Mouse (Mus musculus): ENCODE data around the gene Tuba3a. TPM values are rescaled to one million over a fixed set of nuclear protein-coding genes. Genes with fewer than 3 reads are reported as not detected.
A peak's percentile ranks its signal among the peaks of the same experiment; 100 is the strongest.
"Not testable (repeated sequence)": the region's sequence is repeated elsewhere in the genome, so short reads cannot be mapped to it uniquely, and the experiment has no call there.

The Tuba3a gene
- polyA plus RNA-seq, 1 experiment from 2014 or later: 0.22 TPM

DNA sequence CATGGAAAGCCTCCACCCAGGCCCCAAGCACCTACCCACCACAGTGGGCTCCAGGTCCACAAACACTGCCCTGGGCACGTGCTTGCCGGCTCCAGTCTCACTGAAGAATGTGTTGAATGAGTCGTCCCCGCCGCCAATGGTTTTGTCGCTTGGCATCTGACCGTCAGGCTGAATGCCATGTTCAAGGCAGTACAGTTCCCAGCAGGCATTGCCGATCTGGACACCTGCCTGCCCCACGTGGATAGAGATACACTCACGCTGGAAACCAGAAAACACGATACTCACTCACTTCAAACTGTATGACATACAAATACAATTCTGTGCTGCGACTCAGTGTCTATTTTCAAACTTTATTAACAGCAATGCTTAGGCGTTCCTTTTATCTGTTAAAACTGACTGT, 3.1 kb downstream of the Tuba3a start:
- H3K9me3 ChIP-seq; H3K27ac ChIP-seq; H3K36me3 ChIP-seq; H3K27me3 ChIP-seq; H3K4me3 ChIP-seq; ATAC-seq (ENCODE audit: borderline replicate concordance, extremely low read depth, low FRiP score, low TSS enrichment); H3K4me2 ChIP-seq; H3K4me1 ChIP-seq; H3K9ac ChIP-seq: not testable (repeated sequence)
- WGBS: 89% methylated on average over 13 of the region's 13 CpGs

DNA sequence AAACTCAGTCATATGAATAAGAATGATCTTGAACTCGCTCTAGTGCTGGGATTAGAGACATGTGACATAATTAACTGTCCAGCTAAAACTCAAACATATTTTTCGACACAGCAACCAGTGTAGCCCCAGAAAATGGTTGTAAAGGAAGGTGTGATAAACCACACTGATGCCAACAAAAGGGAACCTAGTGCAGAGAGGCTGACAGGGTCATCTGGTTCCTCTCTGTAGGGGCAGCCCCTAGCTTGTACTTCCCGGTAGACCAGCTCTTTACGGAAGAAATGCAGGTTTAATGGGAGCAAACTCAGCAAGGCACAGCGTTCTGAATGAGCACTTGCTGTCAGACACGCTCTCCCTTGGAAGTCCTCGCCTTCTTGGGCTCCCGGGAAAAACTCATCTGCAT, 6.1 kb downstream of the Tuba3a start:
- Histone ChIP-seq H3K4me2 (no peak overlapping the region), H3K36me3 (no peaks in the 10 kb centered on the region), H3K27ac (no peak overlapping the region), H3K9me3 (no peaks in the 10 kb centered on the region), H3K27me3 (no peaks in the 10 kb centered on the region), H3K4me1 (no peaks in the 10 kb centered on the region), H3K9ac (no peak overlapping the region), H3K4me3 (no peak overlapping the region)
- 46% methylated on average over 8 of the region's 8 CpGs for WGBS
- no peak for ATAC-seq (ENCODE audit: borderline replicate concordance, extremely low read depth, low FRiP score, low TSS enrichment)

DNA sequence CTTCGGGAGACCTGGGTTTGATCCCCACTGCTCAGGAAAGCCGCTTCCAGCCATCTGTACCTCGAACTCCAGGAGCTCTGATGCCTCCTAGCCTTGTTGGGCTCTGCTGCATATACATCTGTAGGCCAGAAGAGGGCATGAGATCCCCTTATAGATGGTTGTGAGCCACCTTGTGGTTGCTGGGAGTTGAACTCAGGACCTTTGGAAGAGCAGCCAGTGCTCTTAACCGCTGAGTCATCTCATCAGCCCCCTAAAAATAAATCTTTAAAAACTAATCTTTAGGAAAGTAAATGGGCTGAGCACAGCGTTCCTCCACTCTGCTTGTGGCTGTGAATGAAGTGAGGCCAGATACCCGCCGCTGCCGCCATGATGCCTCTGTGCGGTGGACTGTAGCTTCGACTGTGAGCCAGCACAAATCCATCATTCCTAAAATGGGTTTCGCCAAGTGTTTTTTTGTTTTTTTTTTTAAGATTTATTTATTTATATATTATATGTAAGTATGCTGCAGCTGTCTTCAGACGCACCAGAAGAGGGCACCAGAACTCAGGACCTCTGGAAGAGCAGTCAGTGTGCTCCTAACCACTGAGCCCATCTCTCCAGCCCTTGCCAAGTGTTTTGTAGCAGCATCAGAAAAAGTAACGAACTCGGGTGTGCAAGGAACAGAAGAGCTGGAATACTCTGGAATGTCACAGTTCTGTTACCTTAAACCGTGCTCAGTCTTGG, 10.8 kb downstream of the Tuba3a start:
- Histone ChIP-seq H3K4me1 (peaks cover 4% of the 10 kb centered on the region), H3K4me3 (no peak overlapping the region), H3K27me3 (0 out of 2 replicates have a peak, but pooled peaks cover 3% of the 10 kb centered on the region), H3K27ac (no peak overlapping the region), H3K36me3 (no peaks in the 10 kb centered on the region), H3K9me3 (no peaks in the 10 kb centered on the region), H3K4me2 (no peak overlapping the region), H3K9ac (no peak overlapping the region)
- ATAC-seq (ENCODE audit: borderline replicate concordance, extremely low read depth, low FRiP score, low TSS enrichment): no peak
- WGBS: 43% methylated on average over 15 of the region's 15 CpGs

DNA sequence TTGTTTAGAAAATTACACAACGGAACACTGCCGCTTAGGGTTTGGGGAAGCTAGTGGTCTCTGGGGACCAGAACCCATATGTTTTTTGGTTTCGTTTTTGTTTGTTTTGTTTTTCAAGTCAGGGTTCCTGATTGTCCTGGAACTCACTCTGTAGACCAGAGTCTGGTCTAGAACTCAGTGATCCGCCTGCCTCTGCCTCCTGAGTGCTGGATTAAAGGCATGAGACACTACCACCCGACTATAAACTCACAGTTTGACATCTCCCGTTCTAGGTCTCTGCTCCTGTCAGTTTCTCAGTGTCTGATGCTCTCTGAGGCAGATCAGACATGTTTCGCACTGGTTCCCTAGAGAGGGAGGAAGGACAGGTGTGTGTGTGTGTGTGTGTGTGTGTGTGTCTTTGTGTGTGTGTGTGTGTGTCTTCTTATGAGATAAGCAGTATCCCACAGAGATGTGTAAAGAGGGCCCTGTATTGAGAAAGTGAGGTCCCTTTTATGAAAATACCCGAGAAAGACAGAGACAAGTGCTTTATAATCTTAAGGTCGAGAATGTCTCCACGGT, 13.5 kb downstream of the Tuba3a start:
- Histone ChIP-seq H3K9me3 (no peaks in the 10 kb centered on the region), H3K27me3 (0 out of 2 replicates have a peak, but pooled peaks cover 3% of the 10 kb centered on the region), H3K4me2 (no peak overlapping the region), H3K4me3 (no peak overlapping the region), H3K27ac (no peak overlapping the region), H3K4me1 (peaks cover 4% of the 10 kb centered on the region), H3K36me3 (no peaks in the 10 kb centered on the region), H3K9ac (no peak overlapping the region)
- 73% methylated on average over 10 of the region's 10 CpGs for WGBS
- no peak for ATAC-seq (ENCODE audit: borderline replicate concordance, extremely low read depth, low FRiP score, low TSS enrichment)

DNA sequence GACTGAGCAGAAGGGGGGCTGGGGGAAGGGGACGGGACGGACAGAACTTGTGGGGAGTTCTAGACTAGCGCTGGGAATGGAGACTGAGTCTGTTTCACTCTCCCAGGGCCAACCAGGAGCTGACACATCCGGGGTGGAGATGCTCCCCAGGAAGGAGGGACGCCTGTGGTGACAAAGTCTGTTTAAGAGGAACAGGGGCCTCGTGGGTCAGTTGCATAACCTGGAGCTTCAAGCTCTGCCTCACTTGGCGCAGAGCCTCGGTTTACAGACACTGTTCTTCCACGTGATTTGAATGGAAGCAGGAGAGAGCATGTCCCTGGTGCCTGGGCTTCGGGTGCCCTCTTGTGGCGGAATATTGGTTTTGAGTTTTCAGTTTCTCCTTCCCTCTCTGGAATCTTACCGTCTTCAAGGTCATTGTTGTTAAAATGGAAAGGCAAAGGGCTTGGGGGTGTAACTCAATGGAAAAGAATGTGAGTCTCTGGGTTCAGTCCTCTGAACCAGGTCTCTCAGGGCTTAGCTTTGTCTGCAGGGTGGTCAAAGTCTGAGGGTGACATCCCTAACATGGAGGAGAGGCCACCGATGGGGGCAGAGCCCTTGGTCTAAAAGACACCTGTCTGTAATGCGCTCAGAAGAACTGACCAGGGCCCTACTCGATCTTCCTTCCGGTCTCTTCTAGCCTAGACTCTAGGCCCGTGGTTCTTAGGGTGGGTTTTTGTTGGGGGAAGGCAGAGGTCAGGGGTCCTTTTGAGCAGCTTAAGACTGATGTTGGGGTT, 14.2 kb downstream of the Tuba3a start:
- 17% methylated on average over 17 of the region's 17 CpGs for WGBS
- peaks cover 4% of the 10 kb centered on the region for H3K4me1 ChIP-seq
- H3K27me3 ChIP-seq: 0 out of 2 replicates have a peak, but pooled peaks cover 6% of the 10 kb centered on the region
- ATAC-seq (ENCODE audit: borderline replicate concordance, extremely low read depth, low FRiP score, low TSS enrichment): peak; percentile 93; the same call in 1 of the 2 replicates
- peak overlapping the region; percentile 23 for H3K4me3 ChIP-seq
- no peak overlapping the region for H3K27ac ChIP-seq
- H3K9ac ChIP-seq: peak overlapping the region; percentile 38; the same call in 1 of the 2 replicates
- H3K9me3 ChIP-seq: no peaks in the 10 kb centered on the region
- peak overlapping the region; percentile 56 for H3K4me2 ChIP-seq
- H3K36me3 ChIP-seq: no peaks in the 10 kb centered on the region

DNA sequence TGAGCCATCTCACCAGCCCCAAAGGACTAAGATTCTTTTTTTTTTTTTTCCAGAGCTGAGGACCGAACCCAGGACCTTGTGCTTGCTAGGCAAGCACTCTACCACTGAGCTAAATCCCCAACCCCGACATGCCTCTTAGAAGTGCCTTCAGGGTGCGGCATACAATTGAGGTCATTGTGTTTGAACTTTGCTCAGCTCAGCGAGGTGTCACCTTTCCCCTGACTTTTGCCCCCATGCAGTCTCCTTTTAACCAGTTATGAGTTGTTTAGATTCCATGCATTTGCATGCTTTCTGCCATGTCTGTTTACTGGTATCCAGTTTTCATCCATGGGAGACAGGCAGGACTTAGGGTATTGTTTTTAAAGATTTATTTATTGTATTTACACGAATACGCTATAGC, 17.0 kb downstream of the Tuba3a start:
- no peak for ATAC-seq (ENCODE audit: borderline replicate concordance, extremely low read depth, low FRiP score, low TSS enrichment)
- H3K4me1 ChIP-seq: peaks cover 4% of the 10 kb centered on the region
- 45% methylated on average over 6 of the region's 6 CpGs for WGBS
- H3K9me3 ChIP-seq: no peaks in the 10 kb centered on the region
- H3K9ac ChIP-seq: no peak overlapping the region
- H3K36me3 ChIP-seq: no peaks in the 10 kb centered on the region
- 0 out of 2 replicates have a peak, but pooled peaks cover 2% of the 10 kb centered on the region for H3K27me3 ChIP-seq
- H3K4me3 ChIP-seq: no peak overlapping the region
- no peak overlapping the region for H3K27ac ChIP-seq
- H3K4me2 ChIP-seq: no peak overlapping the region

DNA sequence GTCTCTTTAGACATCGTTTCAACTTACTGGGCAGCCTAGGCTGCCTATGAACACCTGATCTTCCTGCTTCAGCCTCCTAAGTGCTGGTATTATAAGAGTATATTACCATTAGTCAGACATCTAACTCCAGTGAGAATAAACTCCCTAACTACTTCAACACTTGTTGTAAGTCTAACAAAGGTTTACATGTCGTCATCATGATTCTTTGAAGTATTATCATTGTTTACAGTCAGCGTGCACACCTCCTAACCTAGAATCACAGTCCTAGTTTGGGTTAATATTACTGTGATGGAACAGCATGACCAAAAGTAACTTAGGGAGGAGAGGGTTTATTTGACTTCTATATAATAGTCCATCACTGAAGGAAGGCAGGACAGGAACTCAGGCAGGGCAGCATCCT, 18.4 kb downstream of the Tuba3a start:
- Histone ChIP-seq H3K9ac (no peak overlapping the region), H3K4me3 (no peak overlapping the region), H3K36me3 (no peaks in the 10 kb centered on the region), H3K4me1 (peaks cover 4% of the 10 kb centered on the region), H3K9me3 (no peaks in the 10 kb centered on the region), H3K27ac (no peak overlapping the region), H3K4me2 (no peak overlapping the region), H3K27me3 (0 out of 2 replicates have a peak, but pooled peaks cover 2% of the 10 kb centered on the region)
- ATAC-seq (ENCODE audit: borderline replicate concordance, extremely low read depth, low FRiP score, low TSS enrichment): no peak
- 58% methylated on average over 3 of the region's 3 CpGs for WGBS

DNA sequence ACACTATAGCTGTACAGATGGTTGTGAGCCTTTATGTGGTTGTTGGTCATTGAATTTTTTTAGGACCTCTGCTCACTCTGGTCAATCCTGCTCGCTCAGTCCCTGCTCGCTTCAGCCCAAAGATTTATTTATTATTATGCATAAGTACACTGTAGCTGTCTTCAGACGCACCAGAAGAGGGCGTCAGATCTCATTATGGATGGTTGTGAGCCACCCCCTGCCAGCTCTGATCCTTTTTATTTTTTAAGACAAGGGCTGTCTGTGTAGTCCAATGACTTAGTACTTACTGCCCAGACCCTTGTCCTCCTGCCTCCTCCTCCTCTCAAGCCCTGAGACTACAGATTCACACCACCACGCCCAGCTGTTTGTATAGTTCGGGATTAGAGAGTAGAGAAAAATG, 19.2 kb downstream of the Tuba3a start:
- not testable (repeated sequence) for H3K27ac ChIP-seq; H3K27me3 ChIP-seq; H3K36me3 ChIP-seq; H3K9me3 ChIP-seq; H3K4me3 ChIP-seq; H3K4me1 ChIP-seq; H3K9ac ChIP-seq; H3K4me2 ChIP-seq; ATAC-seq (ENCODE audit: borderline replicate concordance, extremely low read depth, low FRiP score, low TSS enrichment)
- WGBS: 50% methylated on average over 6 of the region's 6 CpGs

DNA sequence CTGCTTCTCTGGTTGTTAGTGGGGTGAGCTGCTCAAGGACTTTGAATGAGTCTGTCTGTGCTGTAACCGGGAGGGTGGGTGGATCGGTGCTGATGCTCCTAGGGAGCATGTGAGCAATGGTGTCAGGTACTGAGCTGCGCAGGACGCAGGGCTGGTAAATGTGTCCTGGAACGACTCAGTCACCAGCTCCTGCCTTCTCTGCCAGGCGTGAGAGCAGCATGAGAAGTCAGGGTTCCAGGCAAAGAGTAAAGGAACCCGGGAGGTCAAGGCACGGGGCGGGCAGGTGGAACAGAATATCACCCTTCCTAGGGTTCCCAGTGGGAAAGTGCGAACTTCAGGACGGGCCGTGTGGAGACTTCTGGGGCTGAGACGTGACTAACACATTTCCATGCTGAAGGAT, 19.8 kb downstream of the Tuba3a start:
- Histone ChIP-seq H3K27ac (no peak overlapping the region), H3K36me3 (no peaks in the 10 kb centered on the region), H3K4me3 (no peak overlapping the region), H3K4me1 (no peaks in the 10 kb centered on the region), H3K9ac (no peak overlapping the region), H3K4me2 (no peak overlapping the region), H3K9me3 (no peaks in the 10 kb centered on the region), H3K27me3 (0 out of 2 replicates have a peak, but pooled peaks cover 2% of the 10 kb centered on the region)
- 62% methylated on average over 13 of the region's 13 CpGs for WGBS
- no peak for ATAC-seq (ENCODE audit: borderline replicate concordance, extremely low read depth, low FRiP score, low TSS enrichment)

DNA sequence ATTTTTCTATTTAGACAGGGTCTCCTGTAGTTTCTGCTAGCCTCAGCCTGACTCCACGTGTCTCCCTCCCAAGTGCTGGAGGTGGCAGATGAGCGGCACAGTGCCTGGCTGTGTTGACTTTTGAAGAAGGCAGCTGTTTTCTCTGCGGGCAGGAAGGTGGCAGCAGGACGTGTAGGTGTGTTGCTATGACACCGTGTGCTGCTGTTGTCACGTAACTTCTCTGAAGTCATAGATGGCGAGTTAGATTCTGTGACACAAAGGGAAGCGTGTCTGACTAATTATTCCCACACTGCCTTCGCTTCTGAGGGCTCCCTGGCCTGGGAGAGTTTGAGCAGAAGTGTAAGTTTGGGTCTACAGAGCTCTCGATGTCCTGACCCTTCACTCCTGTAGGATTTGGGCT, 20.6 kb downstream of the Tuba3a start:
- Histone ChIP-seq H3K27me3 (0 out of 2 replicates have a peak, but pooled peaks cover 2% of the 10 kb centered on the region), H3K4me2 (no peak overlapping the region), H3K36me3 (no peaks in the 10 kb centered on the region), H3K4me3 (no peak overlapping the region), H3K9me3 (no peaks in the 10 kb centered on the region), H3K27ac (no peak overlapping the region), H3K9ac (no peak overlapping the region), H3K4me1 (no peaks in the 10 kb centered on the region)
- no peak for ATAC-seq (ENCODE audit: borderline replicate concordance, extremely low read depth, low FRiP score, low TSS enrichment)
- 31% methylated on average over 10 of the region's 10 CpGs for WGBS

DNA sequence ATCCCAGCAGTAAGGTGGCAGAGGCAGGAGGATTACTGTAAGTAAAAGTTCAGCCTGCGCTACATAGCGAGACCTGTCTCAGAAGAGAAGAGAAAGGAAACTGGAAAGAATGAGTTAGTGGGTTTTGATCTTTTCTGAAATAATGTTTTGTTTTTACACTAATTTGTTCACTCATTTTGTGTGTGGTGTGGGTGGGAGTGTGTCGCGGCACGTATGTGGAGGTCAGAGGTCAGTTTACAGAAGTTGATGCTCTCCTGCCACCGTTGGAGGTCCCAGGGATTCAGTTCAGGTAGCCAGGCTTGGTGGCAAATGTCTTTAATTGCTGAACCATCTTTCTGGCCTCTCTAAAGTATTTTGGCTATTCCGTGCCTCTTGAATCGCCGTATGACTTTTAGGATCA, 21.6 kb downstream of the Tuba3a start:
- no peak overlapping the region for H3K9ac ChIP-seq
- no peak overlapping the region for H3K27ac ChIP-seq
- no peaks in the 10 kb centered on the region for H3K36me3 ChIP-seq
- H3K4me2 ChIP-seq: no peak overlapping the region
- no peak for ATAC-seq (ENCODE audit: borderline replicate concordance, extremely low read depth, low FRiP score, low TSS enrichment)
- WGBS: 73% methylated on average over 9 of the region's 9 CpGs
- H3K4me3 ChIP-seq: no peak overlapping the region
- 0 out of 2 replicates have a peak, but pooled peaks cover 2% of the 10 kb centered on the region for H3K27me3 ChIP-seq
- no peaks in the 10 kb centered on the region for H3K9me3 ChIP-seq
- H3K4me1 ChIP-seq: no peaks in the 10 kb centered on the region

DNA sequence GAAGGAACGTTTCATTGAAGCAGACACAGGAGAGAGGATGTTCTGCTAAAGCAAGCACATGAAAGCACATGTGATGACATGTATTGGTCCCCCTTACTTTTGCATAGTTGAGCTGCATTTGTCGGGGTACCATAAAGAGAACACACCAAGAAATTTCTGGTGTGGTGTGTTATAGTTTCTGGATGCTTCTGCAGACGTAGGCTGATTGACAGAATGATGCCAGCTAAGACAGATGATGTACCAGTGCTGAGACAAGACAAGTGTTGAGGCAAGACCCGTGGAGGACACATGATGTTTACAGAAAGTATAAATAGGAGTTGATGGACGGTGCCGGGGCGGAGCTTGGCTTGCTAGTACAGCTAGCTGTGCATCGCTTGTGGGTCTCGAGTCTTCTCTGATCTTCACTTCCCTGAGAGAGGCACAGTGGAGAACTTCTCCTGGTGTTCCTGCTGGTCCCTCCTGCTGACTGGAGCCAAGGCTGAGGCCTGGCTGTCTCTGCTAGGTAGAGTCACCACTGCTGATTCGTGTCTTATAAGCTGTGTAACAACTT, 25.8 kb downstream of the Tuba3a start:
- ATAC-seq (ENCODE audit: borderline replicate concordance, extremely low read depth, low FRiP score, low TSS enrichment): no peak
- WGBS: 56% methylated on average over 10 of the region's 10 CpGs
- no peak overlapping the region for H3K27ac ChIP-seq

More for the DNA sequence above, 25.8 kb downstream of the Tuba3a start:
- Histone ChIP-seq H3K9me3 (no peaks in the 10 kb centered on the region), H3K36me3 (no peaks in the 10 kb centered on the region), H3K27me3 (no peaks in the 10 kb centered on the region), H3K4me2 (no peak overlapping the region), H3K9ac (no peak overlapping the region), H3K4me1 (no peaks in the 10 kb centered on the region), H3K4me3 (no peak overlapping the region)
